Mouse (Mus musculus) layer of hippocampus, postnatal 10 days (tissue): ENCODE measurements at regions not wholly inside any gene's neighbourhood (a gene's known extent, or its start where the extent isn't known, plus 50 kb on each side); places are given as distances from the start of the nearest gene placed in this dataset.

Source experiments
- DNase-seq, 2 experiments: peaks; one replicate each; pipeline ENCODE4 v3.0.0; 2021; ENCODE audit warnings: low spot score in 2 of 2

DNA sequence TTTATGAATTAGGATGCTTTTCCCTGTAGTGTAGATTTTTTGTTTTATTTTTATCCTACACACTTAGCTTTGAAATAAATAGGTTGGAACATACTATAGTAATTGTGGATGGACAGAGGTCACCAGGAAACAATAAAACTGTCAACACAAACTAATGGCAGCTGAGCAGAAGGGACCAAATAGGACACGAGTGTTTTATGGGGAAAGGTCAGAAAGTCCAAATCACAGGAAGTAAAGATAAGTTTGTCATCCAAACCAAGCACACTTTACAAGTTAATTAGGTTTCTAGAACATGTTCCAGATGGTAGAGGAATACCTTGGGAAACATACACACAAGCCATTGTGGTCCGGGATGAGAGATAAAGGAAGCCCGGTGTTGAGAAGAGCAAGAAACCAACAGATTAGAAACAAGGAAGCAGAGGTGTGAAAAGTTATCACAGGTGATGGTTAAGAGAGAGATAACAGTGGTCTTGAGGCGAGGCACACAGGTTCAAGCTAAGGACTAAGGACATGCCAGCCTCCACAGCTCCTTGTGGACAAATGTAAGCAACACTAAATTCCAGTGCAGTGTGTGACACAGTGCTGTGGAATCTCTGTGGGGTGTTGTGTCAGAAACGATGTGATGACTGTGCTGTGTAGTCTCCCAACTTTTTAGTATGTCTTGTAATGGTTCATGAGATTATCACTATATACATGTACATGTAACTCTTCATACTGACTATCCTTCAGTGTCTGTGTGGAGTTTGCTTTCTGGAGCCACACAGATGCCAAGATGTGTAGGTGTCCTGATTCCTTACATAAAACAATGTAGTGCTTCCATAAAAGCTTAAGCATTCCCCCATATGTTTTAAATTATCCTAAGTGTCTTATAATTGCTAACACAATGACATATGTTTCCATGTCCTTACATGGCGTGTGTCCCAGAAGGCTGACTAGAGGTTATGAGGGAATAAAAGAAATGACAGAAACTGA is 264.5 kb downstream of the Tle4 start:
- no peak for DNase-seq

- no peak for DNase-seq
Observed at GRCm38 (mm10) chr19:14337025-14337424, 260.8 kb downstream of the Tle4 start.

- no peak for DNase-seq
Observed at GRCm38 (mm10) chr19:14340759-14341158, 257.1 kb downstream of the Tle4 start.

DNA sequence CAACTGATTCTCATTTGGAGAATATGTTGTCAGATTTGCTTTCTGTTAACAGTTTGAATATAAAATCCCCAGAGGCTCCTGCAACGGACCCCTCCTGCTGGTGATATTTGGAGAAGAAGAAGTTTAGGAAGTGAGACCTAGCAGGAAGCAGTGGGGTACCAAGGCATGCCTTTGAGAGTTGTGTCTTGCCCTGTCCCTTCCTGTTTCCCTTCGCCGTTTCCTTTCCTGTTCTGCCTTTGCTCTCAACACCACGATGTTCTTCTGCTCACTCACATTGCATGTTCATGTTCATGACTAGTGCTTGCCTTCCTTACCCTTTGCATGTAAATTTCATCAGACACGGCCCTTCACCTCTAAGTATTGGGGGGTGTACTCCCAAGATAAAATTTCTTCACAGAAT is 254.0 kb downstream of the Tle4 start:
- no peak for DNase-seq

DNA sequence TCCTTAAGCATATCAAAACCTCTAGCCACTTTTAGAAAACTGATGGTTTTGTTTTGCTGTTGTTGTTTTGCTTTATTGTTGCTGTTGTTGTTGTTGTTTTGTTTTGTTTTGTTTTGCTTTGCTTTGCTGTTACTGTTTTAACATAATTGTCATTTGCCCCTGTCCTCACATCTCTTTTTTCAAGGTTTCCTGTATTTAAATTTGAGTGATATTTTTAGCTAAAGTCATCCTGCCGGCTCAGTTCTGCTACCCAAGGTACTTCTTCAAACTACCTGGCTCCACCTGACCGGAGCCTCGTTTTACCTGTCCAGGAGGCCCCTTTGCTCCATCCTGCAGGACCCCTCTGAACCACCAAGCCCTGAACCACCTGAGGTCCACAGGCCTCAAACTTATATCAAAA is 253.4 kb downstream of the Tle4 start:
- no peak for DNase-seq

DNA sequence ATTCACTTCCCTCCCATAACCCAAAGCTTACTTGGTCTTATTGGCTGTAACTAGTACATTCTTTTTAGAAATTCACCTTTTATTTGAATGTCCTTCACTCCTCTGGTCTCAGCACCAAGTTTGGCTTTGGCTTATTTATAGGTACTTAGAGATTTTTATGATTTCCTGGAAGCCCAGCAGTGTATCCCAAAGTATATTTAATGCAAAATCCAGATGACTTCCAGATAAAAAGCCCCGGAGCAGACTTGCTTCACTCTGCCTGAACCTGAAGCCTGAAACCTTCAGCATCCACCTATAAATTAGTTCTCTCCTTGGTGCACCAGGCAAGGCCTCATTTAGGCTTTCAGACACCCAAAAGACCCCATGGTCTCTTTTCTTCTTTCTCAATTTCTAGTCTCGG is 250.8 kb downstream of the Tle4 start:
- DNase-seq = no peak

DNA sequence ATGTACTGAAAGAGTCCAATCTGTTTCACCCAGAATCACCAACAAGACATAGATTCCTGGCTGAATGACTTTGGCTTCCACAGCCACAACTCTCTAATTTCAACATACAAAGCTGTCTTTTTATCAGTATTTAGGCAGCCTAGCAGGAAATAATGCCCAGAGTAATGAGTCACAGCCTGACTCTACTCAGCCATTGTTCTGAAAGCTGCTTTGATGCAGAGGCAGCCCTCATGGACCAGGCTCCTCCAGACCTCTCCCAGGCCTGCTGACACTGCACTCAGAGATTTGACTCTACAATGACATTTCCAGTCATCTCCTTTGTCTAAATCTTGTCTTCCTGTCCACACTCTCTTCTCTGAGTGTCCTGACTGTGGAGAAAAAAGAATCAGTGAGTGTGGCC is 250.4 kb downstream of the Tle4 start:
- DNase-seq = no peak

DNA sequence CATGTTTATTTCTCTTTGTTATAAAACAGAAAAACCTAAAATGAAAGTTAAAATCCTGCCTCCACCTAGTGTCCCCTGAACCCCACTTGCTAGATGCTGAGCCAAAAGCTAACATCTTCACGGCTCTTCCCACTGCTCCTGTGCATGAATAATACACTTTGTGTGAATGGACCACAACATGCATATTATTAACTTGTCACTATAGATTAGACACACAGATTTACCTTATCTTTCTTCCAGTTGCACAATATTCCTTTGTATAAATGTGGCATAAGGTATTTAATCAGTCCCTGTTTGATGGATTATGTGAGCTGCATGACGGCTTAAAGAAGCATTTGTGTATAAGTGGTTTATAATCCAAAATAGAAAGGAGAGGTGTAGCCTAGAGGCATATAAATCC is 248.1 kb downstream of the Tle4 start:
- no peak for DNase-seq

GRCm38 (mm10) chr19:14351728-14352340 is 246.0 kb downstream of the Tle4 start:
- no peak for DNase-seq

- no peak for DNase-seq
Observed at GRCm38 (mm10) chr19:14352551-14352950, 245.3 kb downstream of the Tle4 start.

GRCm38 (mm10) chr19:14353151-14353550 is 244.7 kb downstream of the Tle4 start:
- no peak for DNase-seq

- DNase-seq = no peak
Observed at GRCm38 (mm10) chr19:14355128-14355527, 242.7 kb downstream of the Tle4 start.

DNA sequence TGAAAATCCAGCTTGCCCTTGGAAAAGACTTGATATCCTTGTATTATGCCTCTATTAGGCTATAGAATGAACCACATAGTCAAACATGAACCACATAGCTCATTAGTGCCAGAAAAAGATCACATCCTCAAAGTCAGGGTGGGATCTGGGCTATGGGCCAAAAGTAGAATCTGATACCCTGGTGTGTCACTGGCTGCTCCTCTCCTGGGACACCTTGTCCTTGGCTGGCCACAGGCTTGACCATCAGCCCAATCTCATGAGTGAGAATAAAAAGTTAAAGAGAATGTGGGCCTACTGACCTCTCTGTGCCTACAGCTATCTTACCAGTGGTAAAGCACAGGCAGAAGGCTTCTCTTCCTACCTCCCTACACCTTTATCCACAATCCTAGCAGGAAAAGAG is 241.9 kb downstream of the Tle4 start:
- no peak for DNase-seq

DNA sequence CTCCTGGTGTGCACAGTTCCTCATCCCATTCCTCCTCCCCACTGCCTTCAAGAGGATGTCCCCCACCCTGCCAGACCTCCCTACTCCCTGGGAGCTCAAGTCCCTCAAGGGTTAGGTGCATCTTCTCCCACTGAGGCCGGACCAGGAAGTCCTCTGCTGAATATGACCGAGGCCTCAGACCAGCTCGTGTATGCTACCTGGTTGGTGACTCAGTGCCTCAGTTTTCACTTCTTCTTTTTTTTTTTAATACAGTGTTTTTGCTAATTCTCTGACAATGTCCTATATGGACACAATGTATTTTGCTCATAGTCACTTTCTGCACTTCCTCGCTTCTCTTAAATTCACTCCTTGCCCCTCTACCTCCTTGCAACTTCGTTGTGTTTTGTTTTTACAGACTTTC is 237.2 kb downstream of the Tle4 start:
- DNase-seq = no peak

GRCm38 (mm10) chr19:14369098-14369604 is 228.7 kb downstream of the Tle4 start:
- no peak for DNase-seq

DNA sequence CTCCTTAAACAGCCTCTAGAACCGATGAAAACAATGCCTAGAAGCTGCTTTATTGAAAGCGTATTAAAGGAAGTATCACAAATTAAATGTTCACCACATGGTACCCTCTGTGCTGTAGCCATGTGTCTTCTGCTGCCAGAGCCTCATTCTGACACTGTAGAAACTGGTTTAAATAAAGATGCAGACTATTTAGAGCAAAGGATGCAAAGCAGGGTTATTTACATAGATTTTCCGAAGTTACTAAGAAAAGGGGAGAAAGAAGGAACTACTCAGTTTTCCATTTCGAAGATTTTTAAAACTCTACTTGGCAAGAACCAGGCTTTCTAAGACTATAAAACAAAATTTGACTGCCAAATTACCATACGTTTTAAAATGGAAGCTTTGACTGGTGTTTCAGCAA is 226.5 kb downstream of the Tle4 start:
- DNase-seq = no peak

DNA sequence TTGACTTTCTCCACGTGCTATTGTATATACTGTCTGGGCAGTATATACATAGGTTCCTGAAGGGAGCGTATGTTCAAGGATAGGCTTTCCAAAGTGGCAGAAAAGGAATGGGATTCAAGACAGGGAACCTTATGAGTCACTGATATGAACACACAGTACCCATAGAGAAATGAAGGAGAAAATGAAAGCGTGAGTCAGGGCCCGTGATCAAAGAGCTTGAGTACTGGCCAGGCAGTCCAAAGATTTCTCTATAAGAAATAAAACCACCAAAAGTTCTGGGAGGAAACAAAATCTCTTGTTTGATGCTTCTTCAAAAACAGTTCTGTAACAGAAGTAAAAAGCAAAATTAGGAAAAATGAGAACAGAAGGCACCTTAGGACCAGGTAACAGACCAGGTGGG is 223.9 kb downstream of the Tle4 start:
- no peak for DNase-seq

DNA sequence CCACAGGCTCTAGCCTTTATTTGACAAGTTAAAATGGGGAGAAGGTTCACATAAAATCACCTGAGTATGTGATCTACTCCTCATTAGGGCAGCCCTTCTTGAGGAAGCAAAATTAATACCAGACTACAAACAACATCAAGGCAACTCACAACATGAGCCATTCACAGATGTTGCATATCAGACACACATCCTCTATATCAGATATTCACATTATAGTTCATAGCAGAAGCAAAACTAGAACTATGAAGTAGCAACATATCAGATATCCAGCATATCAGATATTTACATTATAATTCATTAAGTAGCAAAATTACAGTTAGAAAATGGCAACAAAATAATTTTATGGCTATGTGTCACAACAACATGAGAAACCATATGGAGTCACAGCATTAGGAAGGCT is 217.0 kb downstream of the Tle4 start:
- DNase-seq = no peak

GRCm38 (mm10) chr19:14387796-14388195 is 210.1 kb downstream of the Tle4 start:
- no peak for DNase-seq

GRCm38 (mm10) chr19:14388539-14388938 is 209.3 kb downstream of the Tle4 start:
- no peak for DNase-seq

DNA sequence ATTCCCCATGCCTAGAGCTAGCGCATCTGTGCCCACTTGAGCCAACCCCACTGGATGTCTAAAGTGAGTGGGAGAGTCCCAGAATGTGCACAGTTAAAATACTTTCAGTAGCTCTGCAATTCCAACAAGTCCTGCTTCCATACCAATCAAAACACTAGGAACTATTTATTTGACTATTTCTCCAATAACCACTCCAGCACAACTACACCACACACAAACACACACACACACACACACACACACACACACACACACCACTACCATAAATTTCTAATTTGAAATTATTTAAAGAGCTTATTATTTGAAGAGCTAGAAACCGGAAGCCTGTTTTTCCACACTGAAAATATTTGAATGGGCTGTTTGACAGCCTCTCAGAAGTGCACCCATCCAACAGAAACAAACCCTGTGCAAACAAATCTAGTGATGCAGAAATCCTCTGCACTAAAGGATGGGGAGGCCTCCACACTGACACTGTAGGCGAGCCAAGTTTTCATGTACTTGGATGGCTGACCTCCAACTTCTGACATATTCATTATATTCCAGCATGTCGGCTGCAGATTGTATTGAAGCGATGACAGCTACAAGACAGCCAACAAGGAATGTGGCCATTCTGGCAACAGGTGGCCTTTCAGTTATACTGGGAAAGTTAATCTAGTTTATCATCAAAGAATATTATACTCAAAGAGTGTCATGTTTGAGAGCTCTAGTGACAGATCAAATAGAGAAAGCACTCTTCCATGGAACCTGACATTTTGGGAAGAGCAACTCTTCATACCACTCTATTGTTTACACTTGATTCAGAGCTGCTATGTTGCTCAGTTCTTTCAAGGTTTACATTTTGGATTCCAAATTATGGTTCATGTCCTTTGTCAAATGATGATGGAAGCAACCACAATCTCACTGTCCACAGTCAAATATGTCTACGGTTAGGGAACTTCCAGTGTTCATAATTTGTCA is 207.7 kb downstream of the Tle4 start:
- DNase-seq = no peak
